Mouse (Mus musculus): Measurements from ENCODE around the gene 1810062G17Rik.

1810062G17Rik gene

GRCm38 (mm10) chr3:36476261-36477155 is 771 bp downstream of the 1810062G17Rik start:
- no peak for DNase-seq (ENCODE audit: low read depth, low spot score)

- DNase-seq (ENCODE audit: low read depth, low spot score), result no peak
These were observed 3.0 kb downstream of the 1810062G17Rik start for GRCm38 (mm10) chr3:36478776-36479175.

- no peak for DNase-seq (ENCODE audit: low read depth, low spot score)
These were observed 4.7 kb downstream of the 1810062G17Rik start for GRCm38 (mm10) chr3:36480486-36480885.

- DNase-seq (ENCODE audit: low read depth, low spot score), result no peak
These were observed 6.0 kb downstream of the 1810062G17Rik start for GRCm38 (mm10) chr3:36481776-36482193.

GRCm38 (mm10) chr3:36482940-36483339 is 7.2 kb downstream of the 1810062G17Rik start:
- no peak for DNase-seq (ENCODE audit: low read depth, low spot score)

GRCm38 (mm10) chr3:36484292-36484691 is 8.6 kb downstream of the 1810062G17Rik start:
- no peak for DNase-seq (ENCODE audit: low read depth, low spot score)

- DNase-seq (ENCODE audit: low read depth, low spot score), result no peak
These were observed 10.4 kb downstream of the 1810062G17Rik start for GRCm38 (mm10) chr3:36486176-36486575.

- no peak for DNase-seq (ENCODE audit: low read depth, low spot score)
These were observed 11.1 kb downstream of the 1810062G17Rik start for GRCm38 (mm10) chr3:36486881-36487280.

GRCm38 (mm10) chr3:36488367-36488766 is 12.6 kb downstream of the 1810062G17Rik start:
- DNase-seq (ENCODE audit: low read depth, low spot score), result no peak

- no peak for DNase-seq (ENCODE audit: low read depth, low spot score)
These were observed 13.3 kb downstream of the 1810062G17Rik start for GRCm38 (mm10) chr3:36488899-36489589.

GRCm38 (mm10) chr3:36489590-36489910 is 13.8 kb downstream of the 1810062G17Rik start:
- DNase-seq (ENCODE audit: low read depth, low spot score), result no peak

GRCm38 (mm10) chr3:36491535-36491934 is 15.8 kb downstream of the 1810062G17Rik start:
- no peak for DNase-seq (ENCODE audit: low read depth, low spot score)

GRCm38 (mm10) chr3:36492716-36493391 is 17.1 kb downstream of the 1810062G17Rik start:
- no peak for DNase-seq (ENCODE audit: low read depth, low spot score)

- no peak for DNase-seq (ENCODE audit: low read depth, low spot score)
These were observed 18.0 kb downstream of the 1810062G17Rik start for GRCm38 (mm10) chr3:36493641-36494283.

- no peak for DNase-seq (ENCODE audit: low read depth, low spot score)
These were observed 18.9 kb downstream of the 1810062G17Rik start for GRCm38 (mm10) chr3:36494613-36495012.

- DNase-seq (ENCODE audit: low read depth, low spot score), result peak; percentile 66
These were observed 19.7 kb downstream of the 1810062G17Rik start for GRCm38 (mm10) chr3:36495436-36495835.

- no peak for DNase-seq (ENCODE audit: low read depth, low spot score)
These were observed 20.5 kb downstream of the 1810062G17Rik start for GRCm38 (mm10) chr3:36496273-36496672.

GRCm38 (mm10) chr3:36496746-36497145 is 21.0 kb downstream of the 1810062G17Rik start:
- DNase-seq (ENCODE audit: low read depth, low spot score), result peak; percentile 60

GRCm38 (mm10) chr3:36498224-36498623 is 22.5 kb downstream of the 1810062G17Rik start:
- DNase-seq (ENCODE audit: low read depth, low spot score), result no peak

GRCm38 (mm10) chr3:36499418-36499817 is 23.7 kb downstream of the 1810062G17Rik start:
- DNase-seq (ENCODE audit: low read depth, low spot score), result no peak

- no peak for DNase-seq (ENCODE audit: low read depth, low spot score)
These were observed 25.2 kb downstream of the 1810062G17Rik start for GRCm38 (mm10) chr3:36500976-36501375.

- no peak for DNase-seq (ENCODE audit: low read depth, low spot score)
These were observed 25.8 kb downstream of the 1810062G17Rik start for GRCm38 (mm10) chr3:36501546-36501945.

Measured in CD4-positive helper T cell, adult 2 months (primary cell).